Mouse (Mus musculus) adrenal gland, postnatal 25 days (tissue): ENCODE results near the gene Hoxc13. TPM values are rescaled to one million over a fixed set of nuclear protein-coding genes. Genes with fewer than 3 reads are reported as not detected.

Source experiments
- DNase-seq: peaks from one replicate; pipeline ENCODE4 v3.0.0; 2021; ENCODE audit warnings: mixed read lengths
- total RNA-seq: library from RNA; stranded (reverse); gene quantifications from 2 replicates; pipeline ENCODE4 v1.2.3, GENCODE M21; 2021

Hoxc13 gene
- total RNA-seq, 1 experiment from 2014 or later, result not detected

DNA sequence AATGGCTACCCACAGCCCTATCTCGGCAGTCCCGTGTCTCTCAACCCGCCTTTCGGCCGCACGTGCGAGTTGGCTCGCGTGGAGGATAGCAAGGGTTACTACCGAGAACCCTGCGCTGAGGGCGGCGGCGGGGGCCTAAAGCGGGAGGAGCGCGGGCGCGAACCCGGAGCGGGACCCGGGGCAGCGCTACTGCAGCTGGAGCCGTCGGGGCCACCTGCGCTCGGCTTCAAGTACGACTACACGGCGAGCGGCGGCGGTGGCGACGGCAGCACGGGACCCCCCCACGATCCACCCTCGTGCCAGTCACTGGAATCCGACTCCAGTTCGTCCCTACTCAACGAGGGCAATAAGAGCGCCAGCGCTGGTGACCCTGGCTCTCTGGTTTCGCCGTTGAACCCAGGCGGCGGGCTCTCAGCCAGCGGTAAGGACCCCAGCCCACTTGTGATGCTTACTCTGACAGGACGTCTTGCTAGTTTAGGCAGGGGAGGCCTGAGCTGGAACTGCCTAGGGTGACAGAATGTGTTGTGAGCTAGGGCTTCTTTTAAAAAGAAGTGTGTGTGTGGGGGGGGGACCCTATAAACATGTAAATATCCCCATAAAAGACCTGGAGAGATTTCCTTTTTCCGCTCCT, 16.2 kb downstream of the Hoxc13 start:
- no peak for DNase-seq

- no peak for DNase-seq
Measured at GRCm38 (mm10) chr15:102939256-102940155, 18.6 kb downstream of the Hoxc13 start.

DNA sequence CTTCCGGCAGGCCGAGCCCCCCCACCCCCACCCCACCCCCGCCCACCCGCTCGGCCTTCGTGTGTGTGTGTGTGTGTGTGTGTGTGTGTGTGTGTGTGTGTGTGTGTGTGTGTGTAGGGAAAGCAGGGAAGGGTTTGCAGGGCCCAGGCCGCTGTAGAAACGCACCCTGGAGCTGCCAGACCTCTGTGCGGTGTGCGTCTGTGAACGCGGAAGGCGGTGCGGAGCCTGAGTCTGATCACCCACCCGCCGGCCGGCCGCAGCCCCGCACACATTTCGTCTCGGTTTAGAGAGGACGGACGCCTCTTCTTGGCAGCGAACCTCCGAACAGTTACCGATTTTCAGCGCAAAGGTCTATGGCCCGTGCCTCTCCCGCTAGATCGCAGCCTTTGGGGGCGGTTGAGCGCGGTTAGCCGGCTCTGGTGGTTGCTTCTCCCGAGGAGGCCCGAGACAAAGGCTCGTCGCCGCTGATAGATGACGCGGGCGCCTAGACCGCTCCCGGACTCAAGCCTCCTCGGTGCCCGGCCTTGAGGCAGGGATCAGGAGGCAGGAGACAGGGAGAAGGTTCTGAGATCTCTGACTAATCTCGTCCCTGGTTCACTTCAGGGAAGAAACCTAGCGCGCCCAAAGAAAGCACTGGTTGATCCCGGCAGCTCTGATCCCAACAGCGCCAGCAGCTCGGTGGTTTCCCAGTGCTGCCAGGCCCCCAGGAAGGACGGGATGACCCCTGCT, 22.0 kb downstream of the Hoxc13 start:
- DNase-seq, result no peak

DNA sequence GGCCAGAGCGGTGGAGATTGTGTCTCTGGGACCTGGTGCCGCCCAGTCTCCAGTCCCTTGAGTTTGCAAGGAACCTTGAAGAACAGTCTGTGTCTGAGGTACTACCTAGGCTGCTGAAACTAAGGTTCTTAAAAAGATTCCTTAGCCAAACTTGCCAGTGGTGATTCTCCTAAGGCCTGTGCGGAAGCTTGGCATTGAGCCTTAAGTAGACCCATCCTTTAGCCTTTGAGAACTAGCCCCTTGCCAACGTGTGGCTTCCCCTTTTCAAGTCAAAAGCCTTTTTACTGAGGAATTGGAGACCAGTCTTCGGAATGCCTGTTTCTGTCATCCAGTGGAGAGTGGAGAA, 22.5 kb downstream of the Hoxc13 start:
- DNase-seq, result no peak

- DNase-seq, result no peak
Measured at GRCm38 (mm10) chr15:102945185-102946077, 24.5 kb downstream of the Hoxc13 start.

GRCm38 (mm10) chr15:102947276-102947675, 26.4 kb downstream of the Hoxc13 start:
- no peak for DNase-seq

GRCm38 (mm10) chr15:102948842-102949241, 27.9 kb downstream of the Hoxc13 start:
- DNase-seq, result no peak

DNA sequence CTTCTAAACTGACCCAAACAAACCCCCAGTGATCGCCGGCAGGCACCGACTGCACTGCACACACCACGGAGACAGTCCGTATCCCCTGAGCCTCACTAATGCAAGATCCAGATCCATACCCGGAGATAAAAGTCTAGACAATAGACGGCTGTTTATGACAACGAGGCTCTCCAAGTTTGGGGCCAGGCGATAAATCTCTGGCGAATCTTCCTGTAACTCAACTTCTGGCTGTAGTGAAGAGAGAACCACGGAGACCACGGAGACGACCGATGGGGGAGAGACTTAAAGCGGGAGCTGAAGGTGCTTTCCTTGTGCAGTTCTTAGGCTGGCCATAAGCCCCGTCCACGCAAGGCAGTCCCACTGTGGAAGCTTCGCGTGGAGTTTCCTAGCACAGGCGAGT, 28.8 kb downstream of the Hoxc13 start:
- DNase-seq, result no peak

DNA sequence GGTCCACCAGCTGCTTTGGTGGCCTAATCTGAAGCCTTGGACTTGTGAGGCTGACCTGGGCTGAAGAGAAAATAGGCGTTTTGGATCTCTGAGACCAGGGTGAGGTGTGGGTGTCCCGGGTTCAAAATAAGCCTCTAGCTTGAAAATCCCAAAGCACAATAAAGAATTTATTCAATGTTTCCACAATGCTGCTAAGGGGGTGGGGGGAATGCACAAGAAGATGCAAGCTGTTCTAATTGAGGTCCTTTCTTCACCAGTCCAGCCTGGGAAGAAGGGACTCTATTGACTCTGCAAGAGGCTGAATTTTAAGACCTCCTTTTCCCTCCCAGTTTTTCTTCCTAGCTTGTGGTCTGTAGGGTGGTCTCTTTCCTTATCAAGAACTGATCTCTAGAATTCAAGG, 30.0 kb downstream of the Hoxc13 start:
- DNase-seq, result no peak

DNA sequence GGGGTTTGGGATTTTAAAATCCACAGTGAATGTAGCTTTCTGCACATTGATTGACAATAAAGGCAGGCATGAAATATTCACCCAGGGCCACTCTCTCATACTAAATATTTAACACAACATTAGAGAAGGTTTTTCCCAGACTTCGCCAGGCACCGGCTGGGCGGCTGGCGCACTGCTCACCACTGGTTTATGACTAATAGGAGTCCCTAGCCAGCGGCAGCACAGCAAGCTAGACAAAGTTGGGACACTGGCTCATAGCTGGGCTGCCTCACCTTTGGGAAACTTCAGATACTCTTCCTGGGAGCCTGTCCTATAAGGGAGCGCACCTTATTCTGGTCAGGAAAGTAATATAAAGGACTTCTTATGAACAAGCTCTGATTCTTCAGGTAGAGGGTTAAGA, 32.7 kb downstream of the Hoxc13 start:
- no peak for DNase-seq

DNA sequence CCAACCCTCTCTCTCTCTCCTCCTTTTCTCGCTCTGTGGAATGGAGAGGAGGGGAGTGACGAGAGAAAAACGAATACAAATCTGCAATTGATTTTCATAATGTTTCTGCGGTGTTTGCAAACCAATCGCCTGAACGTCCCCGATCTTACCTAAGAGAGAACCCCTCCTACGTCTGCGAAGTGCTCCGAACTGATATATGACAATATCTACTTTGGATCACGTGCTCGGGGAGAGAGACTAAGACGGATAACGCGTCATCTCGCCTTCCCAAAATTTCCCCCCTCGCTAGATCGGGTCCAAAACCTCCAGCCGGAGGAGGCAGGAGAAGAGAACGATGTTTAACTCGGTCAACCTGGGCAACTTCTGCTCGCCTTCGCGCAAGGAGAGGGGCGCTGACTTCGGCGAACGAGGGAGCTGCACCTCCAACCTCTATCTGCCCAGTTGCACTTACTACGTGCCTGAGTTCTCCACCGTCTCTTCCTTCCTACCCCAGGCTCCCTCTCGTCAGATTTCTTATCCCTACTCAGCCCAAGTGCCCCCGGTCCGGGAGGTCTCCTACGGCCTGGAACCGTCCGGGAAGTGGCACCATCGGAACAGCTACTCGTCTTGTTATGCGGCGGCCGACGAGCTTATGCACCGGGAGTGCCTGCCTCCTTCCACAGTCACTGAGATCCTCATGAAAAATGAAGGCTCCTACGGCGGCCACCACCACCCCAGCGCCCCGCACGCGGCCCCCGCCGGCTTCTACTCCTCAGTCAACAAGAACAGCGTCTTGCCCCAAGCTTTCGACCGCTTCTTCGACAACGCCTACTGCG, 33.5 kb downstream of the Hoxc13 start, which contains the start of gene Hoxc11:
Hoxc11 (plus strand) TSS at position 236 of the 815 bp plus-strand sequence.
- DNase-seq, result no peak

DNA sequence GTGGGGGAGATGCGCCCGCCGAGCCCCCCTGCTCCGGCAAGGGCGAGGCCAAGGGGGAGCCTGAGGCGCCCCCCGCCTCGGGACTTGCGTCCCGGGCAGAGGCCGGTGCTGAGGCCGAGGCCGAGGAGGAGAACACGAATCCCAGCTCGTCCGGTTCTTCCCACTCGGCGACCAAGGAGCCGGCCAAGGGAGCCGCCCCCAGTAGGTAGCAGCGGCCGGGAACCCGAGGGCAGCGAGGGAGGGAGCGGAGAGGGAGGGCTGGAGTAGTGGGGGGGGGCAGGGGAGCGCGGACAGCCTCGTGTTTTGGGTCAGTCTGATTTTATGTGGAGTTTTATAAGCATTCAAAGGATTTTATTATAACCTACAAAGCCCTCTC, 34.1 kb downstream of the Hoxc13 start:
- no peak for DNase-seq

DNA sequence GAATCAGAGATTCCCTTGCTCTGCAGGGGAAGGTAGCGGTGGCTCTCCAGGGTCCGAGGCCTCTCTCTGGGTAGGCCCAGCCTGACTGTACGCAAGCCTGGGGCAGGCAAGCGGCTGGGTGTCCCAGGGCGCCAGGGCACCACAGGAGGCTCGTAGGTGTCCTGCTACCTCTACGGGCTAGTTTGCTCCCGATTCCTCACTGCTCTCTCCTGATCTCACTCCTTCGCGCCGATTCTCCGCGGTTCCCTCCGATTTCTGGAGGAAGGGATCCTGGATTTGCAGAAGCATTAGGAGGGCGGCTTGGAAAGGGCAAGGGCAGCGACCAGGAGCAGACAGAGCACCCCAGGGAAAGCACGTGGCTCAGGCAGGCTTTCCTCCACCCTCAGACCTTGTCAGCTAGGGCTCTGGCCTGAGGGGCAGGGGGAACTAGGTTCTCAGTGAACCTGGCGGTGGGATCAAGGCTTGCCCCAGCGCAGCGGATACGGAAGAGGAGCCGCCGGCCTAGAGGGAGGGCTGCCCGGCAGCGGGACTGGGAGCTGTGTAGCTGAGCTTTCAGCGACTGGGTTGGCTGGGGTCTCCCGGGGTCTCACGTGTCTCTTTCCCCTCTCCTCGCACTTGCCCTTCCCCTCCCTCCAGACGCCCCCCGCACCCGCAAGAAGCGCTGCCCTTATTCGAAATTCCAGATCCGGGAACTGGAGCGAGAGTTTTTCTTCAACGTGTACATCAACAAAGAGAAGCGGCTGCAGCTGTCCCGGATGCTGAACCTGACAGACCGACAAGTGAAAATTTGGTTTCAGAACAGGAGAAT, 35.1 kb downstream of the Hoxc13 start:
- DNase-seq, result no peak

DNA sequence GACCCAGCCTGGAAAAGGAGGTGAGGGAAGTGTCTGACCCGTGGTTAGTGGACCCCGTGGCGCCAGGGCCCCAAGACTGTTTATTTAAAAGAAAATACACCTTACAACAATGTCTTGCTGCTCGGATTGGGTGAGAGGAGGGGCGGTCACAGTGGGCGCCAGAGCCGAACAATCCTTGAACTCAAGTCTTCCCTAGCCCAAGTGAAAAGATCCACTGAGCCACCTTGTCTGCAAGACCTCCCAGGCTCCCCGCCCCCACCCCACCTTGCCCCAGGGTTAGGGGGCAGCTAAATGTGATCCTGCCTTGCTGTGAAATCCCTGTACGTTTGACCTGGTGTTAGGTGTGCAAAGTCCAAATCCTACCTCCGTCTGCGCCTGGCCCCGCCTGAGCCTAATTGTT, 36.0 kb downstream of the Hoxc13 start:
- no peak for DNase-seq

DNA sequence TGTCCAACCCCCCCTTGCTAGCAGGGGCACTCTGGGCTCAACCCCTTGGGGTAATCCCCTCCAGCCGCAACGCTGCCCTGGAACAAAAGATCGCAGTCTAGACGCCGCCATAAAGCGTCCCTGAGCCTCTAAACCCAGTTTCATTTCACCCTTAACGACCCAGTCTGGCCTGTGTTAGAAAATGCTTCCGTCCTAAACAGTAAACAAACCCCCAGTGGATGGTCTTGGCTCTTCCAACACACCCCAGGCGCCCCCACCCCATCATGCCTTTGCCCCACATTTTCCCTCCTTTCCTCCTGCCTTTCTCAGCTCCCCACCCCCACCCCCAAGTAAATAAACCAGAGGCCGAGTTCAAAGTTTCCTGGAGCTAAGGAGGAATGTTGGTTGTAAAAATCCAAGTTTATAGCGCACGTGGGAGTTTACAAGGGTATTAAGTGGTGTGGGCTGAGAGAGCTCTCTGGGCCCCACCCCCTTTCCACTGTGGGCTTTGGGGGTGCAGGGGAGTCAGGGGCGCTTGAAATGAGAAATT, 38.8 kb downstream of the Hoxc13 start:
- DNase-seq, result no peak

DNA sequence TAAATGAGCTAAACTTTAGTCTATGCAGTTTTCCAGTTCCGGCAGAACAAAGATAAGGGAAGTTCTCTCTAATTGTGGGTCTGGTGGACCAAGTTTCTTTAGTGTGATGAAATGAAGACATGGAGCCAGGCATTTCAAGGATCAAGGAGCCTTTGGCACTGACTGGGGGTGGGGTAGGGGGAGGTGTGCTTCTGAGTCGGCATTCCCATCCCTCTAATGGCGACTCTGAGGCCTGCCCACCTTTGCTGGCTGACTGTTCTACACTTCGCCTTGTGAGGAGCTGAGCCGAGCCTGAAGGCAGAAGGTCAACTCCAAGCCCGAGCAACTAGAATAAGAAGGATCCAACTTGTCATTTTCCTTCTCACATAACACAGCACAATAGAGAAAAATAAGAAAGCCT, 40.8 kb downstream of the Hoxc13 start:
- no peak for DNase-seq

DNA sequence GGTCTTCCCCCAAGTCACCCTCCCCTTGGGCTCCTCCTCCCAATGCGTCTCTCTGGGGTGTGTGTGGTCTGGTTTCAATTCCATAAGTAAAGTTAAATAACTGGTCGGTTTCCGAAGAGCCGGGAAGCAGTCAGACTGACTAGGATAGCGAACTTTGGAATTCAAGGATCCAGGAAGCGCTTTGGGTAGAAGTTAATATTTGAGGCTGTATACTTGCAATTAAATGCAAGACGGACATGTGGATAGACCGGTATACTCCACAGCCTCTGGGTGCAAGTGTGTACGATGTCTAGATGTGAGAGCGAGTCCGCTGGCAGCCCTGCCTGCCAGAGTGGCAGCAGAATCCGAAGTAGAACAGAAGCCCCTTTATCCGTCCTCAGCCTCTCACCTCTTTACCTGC, 41.6 kb downstream of the Hoxc13 start:
- no peak for DNase-seq

- no peak for DNase-seq
Measured at GRCm38 (mm10) chr15:102963259-102963658, 42.4 kb downstream of the Hoxc13 start.

GRCm38 (mm10) chr15:102963671-102964640, 43.1 kb downstream of the Hoxc13 start:
- DNase-seq, result no peak
